Mouse (Mus musculus): ENCODE results near the gene 1500009L16Rik.

DNA sequence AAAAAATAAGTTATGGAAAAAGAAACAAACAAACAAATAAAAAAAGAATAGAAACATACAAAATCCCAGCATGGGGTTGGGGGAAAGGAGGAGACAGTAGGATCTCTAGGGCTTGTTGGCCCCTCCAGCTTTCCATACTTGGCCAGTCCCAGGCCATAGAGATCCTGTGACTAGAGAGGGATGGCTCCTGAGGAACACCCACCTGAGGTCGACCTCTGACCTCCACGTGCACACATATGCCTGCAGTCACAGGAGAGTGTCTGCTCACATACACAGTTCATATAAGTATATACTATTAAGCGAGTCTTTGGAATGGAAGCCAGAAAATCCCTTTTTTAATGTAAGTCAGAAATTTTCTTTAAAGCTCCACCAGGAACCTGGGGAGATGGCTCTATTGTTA lies 6.4 kb downstream of the 1500009L16Rik start:
- no peak for TF ChIP-seq CTCF (IDR thresholded peaks at IDR 0.05; ENCODE audit: insufficient read depth, low read depth, low read length)
- no peak for TF ChIP-seq POLR2A (IDR thresholded peaks at IDR 0.05; ENCODE audit: insufficient read depth, low read depth, low read length)
